Mouse (Mus musculus): ENCODE results near the gene Gas2.

GRCm38 (mm10) chr7:51878730-51879129 lies 16.9 kb downstream of the Gas2 start:
- TF ChIP-seq CTCF (IDR thresholded peaks at IDR 0.05; ENCODE audit: low read depth) (no peak), EP300 (IDR thresholded peaks at IDR 0.05; ENCODE audit: low read depth) (no peak)
